Mouse (Mus musculus) small intestine, adult 2 months (tissue): Measurements from ENCODE around the gene Nat10.

Experiments used
- CTCF ChIP-seq: fragments of 200-500 bp; IDR thresholded peaks from 2 replicates; pipeline ENCODE4 v1.5.1; 2012; ENCODE audit warnings: low read depth, mild to moderate bottlenecking, control low read depth, inconsistent platforms, low read length, moderate library complexity, mixed read lengths; ENCODE audit not compliant: insufficient replicate concordance, insufficient read length; ENCODE audit errors: extremely low read depth
- POLR2A ChIP-seq: fragments of 200-500 bp; IDR thresholded peaks from 2 replicates; pipeline ENCODE4 v1.6.1; 2012; ENCODE audit warnings: low read depth, mild to moderate bottlenecking, control low read depth, inconsistent platforms, low read length, moderate library complexity

GRCm38 (mm10) chr2:103755458-103756085 lies 5.5 kb downstream of the Nat10 start:
- TF ChIP-seq CTCF (no peak), POLR2A (no peak)
